Mouse (Mus musculus): ENCODE results near the gene Sart3. TPM values are rescaled to one million over a fixed set of nuclear protein-coding genes. Genes with fewer than 3 reads are reported as not detected.

The Sart3 gene
- total and polyA plus RNA-seq, 2 experiments from 2014 or later, result 26.5 to 51.1 TPM

GRCm38 (mm10) chr5:113724446-113724845 is 47.9 kb downstream of the Sart3 start, which contains the start of gene 1700069L16Rik:
TSS of gene 1700069L16Rik (minus strand) at chr5:113724772.
- 4% methylated on average over 15 of the region's 15 CpGs for WGBS
- no peak within 1 kb of the TSS for H3K27ac ChIP-seq (ENCODE audit: low read depth, low read length)

GRCm38 (mm10) chr5:113723567-113724237 is 48.6 kb downstream of the Sart3 start:
- Histone ChIP-seq H3K4me2 (ENCODE audit: low read depth, low read length, poor library complexity, severe bottlenecking) (no peak overlapping the region), H3K9ac (replicated peaks; ENCODE audit: low read length, poor library complexity, severe bottlenecking) (no peak overlapping the region), H3K9me3 (ENCODE audit: low read length) (no peaks in the 10 kb centered on the region), H3K27ac (ENCODE audit: low read depth, low read length) (no peak overlapping the region), H3K27me3 (ENCODE audit: insufficient read depth, low read length) (no peaks in the 10 kb centered on the region), H3K4me3 (ENCODE audit: low read depth, low read length) (no peak overlapping the region), H3K4me1 (ENCODE audit: insufficient read depth, low read length) (no peaks in the 10 kb centered on the region), H3K36me3 (ENCODE audit: insufficient read depth, low read length) (no peaks in the 10 kb centered on the region)
- no peak for TF ChIP-seq CTCF (IDR thresholded peaks at IDR 0.05)
- DNase-seq (ENCODE audit: low spot score) (peak; percentile 55), ATAC-seq (ENCODE audit: low FRiP score) (no peak)
- 35% methylated on average over 8 of the region's 8 CpGs for WGBS

More at GRCm38 (mm10) chr5:113724446-113724845, 47.9 kb downstream of the Sart3 start, which contains the start of gene 1700069L16Rik:
- Histone ChIP-seq H3K36me3 (ENCODE audit: insufficient read depth, low read length) (no peaks in the 10 kb centered on the region), H3K4me3 (ENCODE audit: low read depth, low read length) (no peak within 1 kb of the TSS), H3K9me3 (ENCODE audit: low read length) (no peaks in the 10 kb centered on the region), H3K4me1 (ENCODE audit: insufficient read depth, low read length) (no peaks in the 10 kb centered on the region), H3K9ac (replicated peaks; ENCODE audit: low read length, poor library complexity, severe bottlenecking) (no peak within 1 kb of the TSS), H3K4me2 (ENCODE audit: low read depth, low read length, poor library complexity, severe bottlenecking) (no peak within 1 kb of the TSS), H3K27me3 (ENCODE audit: insufficient read depth, low read length) (no peaks in the 10 kb centered on the region)
- TF ChIP-seq CTCF (IDR thresholded peaks at IDR 0.05), result peak; percentile 91
- ATAC-seq (ENCODE audit: low FRiP score) (peak; percentile 59), DNase-seq (ENCODE audit: low spot score) (peak; percentile 90)

DNA sequence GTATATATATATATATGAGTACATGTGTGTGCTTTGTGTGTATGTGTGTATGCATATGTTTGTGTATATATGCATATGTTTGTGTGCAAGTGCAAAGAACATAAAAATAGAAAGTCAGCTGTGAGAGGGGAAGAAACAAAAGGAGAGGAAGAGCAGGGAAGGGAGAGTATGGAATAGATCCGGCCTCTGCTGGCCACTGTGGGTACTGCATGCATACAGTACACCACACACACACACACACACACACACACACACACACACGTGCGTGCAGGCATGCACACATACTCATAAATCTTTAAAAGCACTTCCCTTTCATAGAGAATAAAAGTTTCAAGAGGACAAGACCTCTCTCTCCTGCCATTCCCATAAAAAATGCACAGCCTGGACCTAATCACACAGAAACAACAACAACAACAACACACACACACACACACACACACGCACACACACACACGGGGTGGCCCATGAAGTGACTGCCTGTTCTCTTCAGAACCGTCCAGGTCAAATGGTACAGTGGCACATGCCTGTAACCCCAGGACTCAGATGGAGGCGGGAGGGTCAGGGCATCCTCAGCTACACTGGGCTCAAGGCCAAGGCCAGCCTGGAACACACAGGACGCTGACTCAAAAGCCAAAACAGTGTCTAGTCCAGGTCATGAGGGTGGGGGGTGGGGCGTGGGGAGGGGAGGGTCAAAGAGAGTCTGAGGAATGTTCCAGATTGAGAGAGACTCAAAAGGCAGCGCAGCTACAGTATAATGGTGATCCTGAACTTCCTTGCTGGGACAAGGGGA is 49.9 kb downstream of the Sart3 start:
- ATAC-seq (ENCODE audit: low FRiP score), result no peak
- TF ChIP-seq CTCF (IDR thresholded peaks at IDR 0.05), result peak; percentile 71
- Histone ChIP-seq H3K27me3 (ENCODE audit: insufficient read depth, low read length) (no peaks in the 10 kb centered on the region), H3K4me2 (ENCODE audit: low read depth, low read length, poor library complexity, severe bottlenecking) (no peak overlapping the region), H3K27ac (ENCODE audit: low read depth, low read length) (no peak overlapping the region), H3K36me3 (ENCODE audit: insufficient read depth, low read length) (no peaks in the 10 kb centered on the region), H3K4me3 (ENCODE audit: low read depth, low read length) (no peak overlapping the region), H3K9ac (replicated peaks; ENCODE audit: low read length, poor library complexity, severe bottlenecking) (no peak overlapping the region), H3K4me1 (ENCODE audit: insufficient read depth, low read length) (no peaks in the 10 kb centered on the region), H3K9me3 (ENCODE audit: low read length) (no peaks in the 10 kb centered on the region)
- DNase-seq (ENCODE audit: low spot score), result no peak
- WGBS, result 85% methylated on average over 10 of the region's 10 CpGs

GRCm38 (mm10) chr5:113719221-113719661 is 53.1 kb downstream of the Sart3 start:
- Histone ChIP-seq H3K27ac (ENCODE audit: low read depth, low read length) (peak overlapping the region; percentile 43; the same call in 1 of the 2 replicates), H3K9me3 (ENCODE audit: low read length) (no peaks in the 10 kb centered on the region), H3K9ac (replicated peaks; ENCODE audit: low read length, poor library complexity, severe bottlenecking) (no peak overlapping the region), H3K36me3 (ENCODE audit: insufficient read depth, low read length) (no peaks in the 10 kb centered on the region), H3K27me3 (ENCODE audit: insufficient read depth, low read length) (no peaks in the 10 kb centered on the region), H3K4me3 (ENCODE audit: low read depth, low read length) (no peak overlapping the region), H3K4me2 (ENCODE audit: low read depth, low read length, poor library complexity, severe bottlenecking) (no peak overlapping the region), H3K4me1 (ENCODE audit: insufficient read depth, low read length) (peaks cover 17% of the 10 kb centered on the region)
- DNase-seq (ENCODE audit: low spot score) (peak; percentile 82), ATAC-seq (ENCODE audit: low FRiP score) (no peak)
- no peak for TF ChIP-seq CTCF (IDR thresholded peaks at IDR 0.05)
- 67% methylated on average over 8 of the region's 8 CpGs for WGBS

GRCm38 (mm10) chr5:113716581-113717388 is 55.5 kb downstream of the Sart3 start:
- no peaks in the 10 kb centered on the region for H3K9me3 ChIP-seq (ENCODE audit: low read length)
- no peaks in the 10 kb centered on the region for H3K36me3 ChIP-seq (ENCODE audit: insufficient read depth, low read length)
- peaks cover 17% of the 10 kb centered on the region for H3K4me1 ChIP-seq (ENCODE audit: insufficient read depth, low read length)
- H3K9ac ChIP-seq (replicated peaks; ENCODE audit: low read length, poor library complexity, severe bottlenecking), result 0 out of 2 replicates have a peak overlapping the region, but pooled peaks have one; percentile 2
- H3K27me3 ChIP-seq (ENCODE audit: insufficient read depth, low read length), result no peaks in the 10 kb centered on the region
- ATAC-seq (ENCODE audit: low FRiP score) (peak; percentile 81), DNase-seq (ENCODE audit: low spot score) (peak; percentile 89)
- H3K4me2 ChIP-seq (ENCODE audit: low read depth, low read length, poor library complexity, severe bottlenecking), result peak overlapping the region; percentile 15; the same call in 1 of the 2 replicates
- peak overlapping the region; percentile 81 for H3K27ac ChIP-seq (ENCODE audit: low read depth, low read length)
- 4% methylated on average over 12 of the region's 12 CpGs for WGBS
- no peak overlapping the region for H3K4me3 ChIP-seq (ENCODE audit: low read depth, low read length)
- no peak for TF ChIP-seq CTCF (IDR thresholded peaks at IDR 0.05)

Measured in midbrain, postnatal 0 days (tissue).